Mouse (Mus musculus) liver, embryonic 14.5 days (tissue): Measurements from ENCODE around the gene Arf1.

Source experiments
- CTCF ChIP-seq: IDR thresholded peaks from 2 replicates; pipeline ENCODE4 v1.5.1; 2016; ENCODE audit warnings: antibody characterized with exemption, low read depth, control low read depth
- EP300 ChIP-seq: IDR thresholded peaks from 2 replicates; pipeline ENCODE4 v1.6.1; 2016; ENCODE audit warnings: antibody characterized with exemption, low read depth

- no peak for TF ChIP-seq CTCF
- no peak for TF ChIP-seq EP300
These were observed 36.5 kb upstream of the Arf1 start for GRCm38 (mm10) chr11:59264593-59264992.
